Mouse (Mus musculus) embryonic facial prominence, embryonic 13.5 days (tissue): ENCODE data around the gene Mettl24. TPM values are rescaled to one million over a fixed set of nuclear protein-coding genes. Genes with fewer than 3 reads are reported as not detected.

ENCODE experiments used
- ATAC-seq: fragments of 200-750 bp; cut with Nextera tagmentation; 2 replicates; pipeline ENCODE4 v1.8.0; 2017; ENCODE audit warnings: low read depth; ENCODE audit not compliant: insufficient number of reproducible peaks, insufficient read depth, low FRiP score, low TSS enrichment
- H3K27ac ChIP-seq: fragments of 300-500 bp; sonication (generic); 2 replicates; pipeline ENCODE4 v1.5.1; 2015; ENCODE audit warnings: moderate library complexity, mild to moderate bottlenecking, inconsistent platforms
- H3K27me3 ChIP-seq: fragments of 300-500 bp; sonication (generic); 2 replicates; pipeline ENCODE4 v1.6.1; 2015; ENCODE audit warnings: mild to moderate bottlenecking, inconsistent platforms
- H3K36me3 ChIP-seq: fragments of 300-500 bp; sonication (generic); 2 replicates; pipeline ENCODE4 v1.6.1; 2015; ENCODE audit warnings: mild to moderate bottlenecking, inconsistent platforms
- H3K4me1 ChIP-seq: fragments of 300-500 bp; sonication (generic); 2 replicates; pipeline ENCODE4 v1.6.1; 2015; ENCODE audit warnings: inconsistent platforms
- H3K4me2 ChIP-seq: fragments of 300-500 bp; sonication (generic); 2 replicates; pipeline ENCODE4 v1.6.1; 2015; ENCODE audit warnings: moderate library complexity, mild to moderate bottlenecking, inconsistent platforms
- H3K4me3 ChIP-seq: fragments of 300-500 bp; sonication (generic); 2 replicates; pipeline ENCODE4 v1.5.1; 2015; ENCODE audit warnings: mild to moderate bottlenecking, inconsistent platforms
- H3K9ac ChIP-seq: fragments of 300-500 bp; sonication (generic); 2 replicates; pipeline ENCODE4 v1.6.1; 2015; ENCODE audit warnings: mild to moderate bottlenecking, inconsistent platforms
- H3K9me3 ChIP-seq: fragments of 300-500 bp; sonication (generic); 2 replicates; pipeline ENCODE4 v1.6.1; 2016; ENCODE audit warnings: inconsistent platforms
- WGBS: fragments of 180-500 bp; shearing (Covaris S2); methylation state at CpG from one replicate; pipeline ENCODE4 v1.1.7; 2015; ENCODE audit warnings: mixed read lengths; 5-methylcytosine and 5-hydroxymethylcytosine counted together
- polyA plus RNA-seq: library from polyadenylated mRNA; unstranded; fragments of >200 nt; fragmentation: Nextera tagmentation; extraction: Ambion mirVana; gene quantifications from 2 replicates; pipeline ENCODE4 v1.2.1, GENCODE M21; 2015

Mettl24 gene
- polyA plus RNA-seq: 1.7 and 2.0 TPM in 2 replicates

GRCm38 (mm10) chr10:40683092-40683867 lies at the start of gene Mettl24:
TSS of gene Mettl24 (plus strand) at chr10:40683282.
- Histone ChIP-seq H3K4me2 (peak within 1 kb of the TSS; percentile 98), H3K9ac (peak within 1 kb of the TSS; percentile 80), H3K4me3 (peak within 1 kb of the TSS; percentile 66), H3K9me3 (no peaks in the 10 kb centered on the region), H3K27ac (peak within 1 kb of the TSS; percentile 28; the same call in 1 of the 2 replicates), H3K4me1 (peaks cover 6% of the 10 kb centered on the region; the same call in 1 of the 2 replicates), H3K27me3 (peaks cover 4% of the 10 kb centered on the region; the same call in 1 of the 2 replicates), H3K36me3 (no peaks in the 10 kb centered on the region)
- under 1% methylated on average over 50 of the region's 50 CpGs for WGBS
- ATAC-seq: peak; percentile 83

- Histone ChIP-seq H3K27ac (no peak overlapping the region), H3K4me3 (no peak overlapping the region), H3K9me3 (no peaks in the 10 kb centered on the region), H3K4me2 (no peak overlapping the region), H3K4me1 (peaks cover 10% of the 10 kb centered on the region), H3K9ac (no peak overlapping the region), H3K36me3 (no peaks in the 10 kb centered on the region), H3K27me3 (no peaks in the 10 kb centered on the region; the same call in 1 of the 2 replicates)
- no peak for ATAC-seq
- 63% methylated on average over 10 of the region's 10 CpGs for WGBS
Measured at GRCm38 (mm10) chr10:40637331-40637730, 45.8 kb upstream of the Mettl24 start.

- Histone ChIP-seq H3K4me2 (no peak overlapping the region), H3K27me3 (no peaks in the 10 kb centered on the region; the same call in 1 of the 2 replicates), H3K27ac (no peak overlapping the region), H3K9me3 (no peaks in the 10 kb centered on the region), H3K4me1 (peaks cover 10% of the 10 kb centered on the region), H3K36me3 (no peaks in the 10 kb centered on the region), H3K9ac (no peak overlapping the region), H3K4me3 (no peak overlapping the region)
- ATAC-seq: no peak
- 68% methylated on average over 7 of the region's 7 CpGs for WGBS
Measured at GRCm38 (mm10) chr10:40638276-40638675, 44.8 kb upstream of the Mettl24 start.

GRCm38 (mm10) chr10:40638823-40639819 lies 44.0 kb upstream of the Mettl24 start:
- no peak for ATAC-seq
- Histone ChIP-seq H3K4me2 (no peak overlapping the region), H3K36me3 (no peaks in the 10 kb centered on the region), H3K4me1 (peaks cover 10% of the 10 kb centered on the region), H3K27ac (no peak overlapping the region), H3K9me3 (no peaks in the 10 kb centered on the region), H3K27me3 (no peaks in the 10 kb centered on the region; the same call in 1 of the 2 replicates), H3K9ac (no peak overlapping the region; the same call in 1 of the 2 replicates), H3K4me3 (no peak overlapping the region)
- 51% methylated on average over 26 of the region's 26 CpGs for WGBS

- 92% methylated on average over 4 of the region's 4 CpGs for WGBS
- no peaks in the 10 kb centered on the region for H3K36me3 ChIP-seq
- H3K4me3 ChIP-seq: no peak overlapping the region
- peaks cover 10% of the 10 kb centered on the region for H3K4me1 ChIP-seq
- ATAC-seq: no peak
- H3K9me3 ChIP-seq: no peaks in the 10 kb centered on the region
- no peaks in the 10 kb centered on the region; the same call in 1 of the 2 replicates for H3K27me3 ChIP-seq
- no peak overlapping the region for H3K27ac ChIP-seq
- no peak overlapping the region for H3K9ac ChIP-seq
- H3K4me2 ChIP-seq: no peak overlapping the region
Measured at GRCm38 (mm10) chr10:40640406-40640805, 42.7 kb upstream of the Mettl24 start.

GRCm38 (mm10) chr10:40641901-40642300 lies 41.2 kb upstream of the Mettl24 start:
- no peak overlapping the region for H3K4me2 ChIP-seq
- H3K4me1 ChIP-seq: peaks cover 10% of the 10 kb centered on the region
- H3K9me3 ChIP-seq: no peaks in the 10 kb centered on the region
- WGBS: 83% methylated on average over 7 of the region's 7 CpGs
- no peak overlapping the region for H3K9ac ChIP-seq
- H3K4me3 ChIP-seq: no peak overlapping the region
- ATAC-seq: no peak
- no peaks in the 10 kb centered on the region for H3K36me3 ChIP-seq
- H3K27ac ChIP-seq: no peak overlapping the region
- no peaks in the 10 kb centered on the region; the same call in 1 of the 2 replicates for H3K27me3 ChIP-seq

- WGBS: 80% methylated on average over 5 of the region's 5 CpGs
- Histone ChIP-seq H3K36me3 (no peaks in the 10 kb centered on the region), H3K4me1 (peaks cover 10% of the 10 kb centered on the region), H3K9ac (no peak overlapping the region), H3K27me3 (no peaks in the 10 kb centered on the region; the same call in 1 of the 2 replicates), H3K27ac (no peak overlapping the region), H3K4me2 (no peak overlapping the region), H3K9me3 (no peaks in the 10 kb centered on the region), H3K4me3 (no peak overlapping the region)
- no peak for ATAC-seq
Measured at GRCm38 (mm10) chr10:40643126-40643525, 40.0 kb upstream of the Mettl24 start.

- Histone ChIP-seq H3K36me3 (no peaks in the 10 kb centered on the region), H3K9ac (no peak overlapping the region), H3K4me3 (no peak overlapping the region), H3K4me1 (peaks cover 2% of the 10 kb centered on the region), H3K27me3 (no peaks in the 10 kb centered on the region; the same call in 1 of the 2 replicates), H3K9me3 (no peaks in the 10 kb centered on the region), H3K4me2 (no peak overlapping the region), H3K27ac (no peak overlapping the region)
- WGBS: 61% methylated on average over 9 of the region's 9 CpGs
- no peak for ATAC-seq
Measured at GRCm38 (mm10) chr10:40644456-40644855, 38.6 kb upstream of the Mettl24 start.

GRCm38 (mm10) chr10:40645346-40645745 lies 37.7 kb upstream of the Mettl24 start:
- no peak for ATAC-seq

GRCm38 (mm10) chr10:40648776-40649175 lies 34.3 kb upstream of the Mettl24 start:
- H3K4me1 ChIP-seq: no peaks in the 10 kb centered on the region
- no peak overlapping the region for H3K4me3 ChIP-seq
- no peaks in the 10 kb centered on the region for H3K27me3 ChIP-seq
- no peak overlapping the region for H3K27ac ChIP-seq
- no peak for ATAC-seq
- H3K9ac ChIP-seq: no peak overlapping the region
- no peaks in the 10 kb centered on the region for H3K9me3 ChIP-seq
- 86% methylated on average over 12 of the region's 12 CpGs for WGBS
- no peaks in the 10 kb centered on the region for H3K36me3 ChIP-seq
- H3K4me2 ChIP-seq: no peak overlapping the region

More at GRCm38 (mm10) chr10:40645346-40645745, 37.7 kb upstream of the Mettl24 start:
- Histone ChIP-seq H3K9ac (no peak overlapping the region), H3K27ac (no peak overlapping the region), H3K27me3 (no peaks in the 10 kb centered on the region; the same call in 1 of the 2 replicates), H3K4me2 (no peak overlapping the region), H3K9me3 (no peaks in the 10 kb centered on the region), H3K4me1 (no peaks in the 10 kb centered on the region), H3K36me3 (no peaks in the 10 kb centered on the region), H3K4me3 (no peak overlapping the region)
- WGBS: 73% methylated on average over 1 of the region's 1 CpGs

GRCm38 (mm10) chr10:40649634-40650033 lies 33.4 kb upstream of the Mettl24 start:
- ATAC-seq: no peak
- no peak overlapping the region for H3K4me3 ChIP-seq
- H3K36me3 ChIP-seq: no peaks in the 10 kb centered on the region
- no peaks in the 10 kb centered on the region for H3K27me3 ChIP-seq
- no peaks in the 10 kb centered on the region for H3K9me3 ChIP-seq
- H3K4me2 ChIP-seq: no peak overlapping the region
- 37% methylated on average over 4 of the region's 4 CpGs for WGBS
- no peak overlapping the region for H3K27ac ChIP-seq
- no peaks in the 10 kb centered on the region for H3K4me1 ChIP-seq
- H3K9ac ChIP-seq: no peak overlapping the region
